Mouse (Mus musculus) hindbrain, postnatal 0 days (tissue): ENCODE measurements around the gene Wfdc5. TPM values are rescaled to one million over a fixed set of nuclear protein-coding genes. Genes with fewer than 3 reads are reported as not detected.

Source experiments
- ATAC-seq: fragments of 200-750 bp; cut with Nextera tagmentation; 2 replicates; pipeline ENCODE4 v1.8.0; 2017; ENCODE audit warnings: mild to moderate bottlenecking, moderate TSS enrichment, moderate library complexity
- DNase-seq: peaks from one replicate; pipeline ENCODE4 v3.0.0-alpha.2; 2015; ENCODE audit warnings: low spot score
- H3K27ac ChIP-seq: fragments of 300-500 bp; sonication (generic); 2 replicates; pipeline ENCODE4 v1.5.1; 2014; ENCODE audit warnings: mild to moderate bottlenecking
- H3K27me3 ChIP-seq: fragments of 300-500 bp; sonication (generic); 2 replicates; pipeline ENCODE4 v1.6.1; 2014; ENCODE audit warnings: low read length, mixed read lengths; ENCODE audit not compliant: insufficient read depth
- H3K36me3 ChIP-seq: fragments of 300-500 bp; sonication (generic); 2 replicates; pipeline ENCODE4 v1.6.1; 2014; ENCODE audit warnings: low read length, mixed read lengths; ENCODE audit not compliant: insufficient read depth
- H3K4me1 ChIP-seq: fragments of 300-500 bp; sonication (generic); 2 replicates; pipeline ENCODE4 v1.6.1; 2014; ENCODE audit warnings: antibody characterized with exemption, low read length, mixed read lengths; ENCODE audit not compliant: insufficient read depth
- H3K4me2 ChIP-seq: fragments of 300-500 bp; sonication (generic); 2 replicates; pipeline ENCODE4 v1.6.1; 2014; ENCODE audit warnings: low read depth, mild to moderate bottlenecking, low read length, moderate library complexity, mixed read lengths
- H3K4me3 ChIP-seq: fragments of 300-500 bp; sonication (generic); 2 replicates; pipeline ENCODE4 v1.5.1; 2014; ENCODE audit warnings: low read length
- H3K9ac ChIP-seq: fragments of 300-500 bp; sonication (generic); replicated peaks from 2 replicates; pipeline ENCODE4 v1.6.1; 2014; ENCODE audit warnings: mild to moderate bottlenecking, low read length, moderate library complexity, mixed read lengths
- H3K9me3 ChIP-seq: fragments of 300-500 bp; sonication (generic); 2 replicates; pipeline ENCODE4 v1.6.1; 2016; ENCODE audit warnings: low read length, mixed read lengths
- CTCF ChIP-seq: IDR thresholded peaks from 2 replicates; pipeline ENCODE4 v1.5.1; 2016; ENCODE audit warnings: antibody characterized with exemption, control low read depth, low read depth
- WGBS: fragments of 180-500 bp; shearing (Covaris S2); extraction: QIAGEN DNeasy Blood & Tissue Kit; methylation state at CpG from one replicate; pipeline ENCODE4 v1.1.7; 2014; 5-methylcytosine and 5-hydroxymethylcytosine counted together
- polyA plus RNA-seq: library from polyadenylated mRNA; unstranded; fragments of >200 nt; fragmentation: Nextera tagmentation; extraction: Ambion mirVana; gene quantifications from 2 replicates; pipeline ENCODE4 v1.2.1, GENCODE M21; 2015
- total RNA-seq: library from RNA; depleted of rRNA; stranded (reverse); fragments of >200 nt; gene quantifications from 2 replicates; pipeline ENCODE4 v1.2.3, GENCODE M21; 2014

Gene Wfdc5
- total and polyA plus RNA-seq, 2 experiments from 2014 or later, result not detected

GRCm38 (mm10) chr2:164164941-164165340, 17.6 kb downstream of the Wfdc5 start:
- H3K9ac ChIP-seq, result no peak overlapping the region
- H3K27me3 ChIP-seq, result peaks cover 33% of the 10 kb centered on the region
- 97% methylated on average over 5 of the region's 5 CpGs for WGBS

GRCm38 (mm10) chr2:164161515-164162055, 21.0 kb downstream of the Wfdc5 start:
- 0 out of 2 replicates have a peak, but pooled peaks cover 8% of the 10 kb centered on the region for H3K27me3 ChIP-seq
- 87% methylated on average over 11 of the region's 11 CpGs for WGBS
- no peak for TF ChIP-seq CTCF

More at GRCm38 (mm10) chr2:164164941-164165340, 17.6 kb downstream of the Wfdc5 start:
- Histone ChIP-seq H3K9me3 (no peaks in the 10 kb centered on the region), H3K4me1 (no peaks in the 10 kb centered on the region; the same call in 1 of the 2 replicates), H3K4me2 (no peak overlapping the region), H3K4me3 (no peak overlapping the region), H3K27ac (no peak overlapping the region), H3K36me3 (no peaks in the 10 kb centered on the region)
- TF ChIP-seq CTCF, result no peak
- DNase-seq, result no peak
- ATAC-seq, result no peak

GRCm38 (mm10) chr2:164158838-164159237, 23.7 kb downstream of the Wfdc5 start:
- Histone ChIP-seq H3K4me3 (no peak overlapping the region), H3K9me3 (no peaks in the 10 kb centered on the region), H3K27me3 (no peaks in the 10 kb centered on the region), H3K27ac (no peak overlapping the region), H3K36me3 (no peaks in the 10 kb centered on the region), H3K9ac (no peak overlapping the region), H3K4me2 (no peak overlapping the region), H3K4me1 (no peaks in the 10 kb centered on the region)
- DNase-seq (no peak), ATAC-seq (no peak)
- WGBS, result 90% methylated on average over 2 of the region's 2 CpGs
- TF ChIP-seq CTCF, result no peak

More at GRCm38 (mm10) chr2:164161515-164162055, 21.0 kb downstream of the Wfdc5 start:
- ATAC-seq (no peak), DNase-seq (no peak)
- Histone ChIP-seq H3K9ac (no peak overlapping the region), H3K4me2 (no peak overlapping the region), H3K27ac (no peak overlapping the region), H3K36me3 (no peaks in the 10 kb centered on the region), H3K4me3 (no peak overlapping the region), H3K4me1 (no peaks in the 10 kb centered on the region; the same call in 1 of the 2 replicates), H3K9me3 (no peaks in the 10 kb centered on the region)

- H3K4me2 ChIP-seq, result no peak overlapping the region
- peaks cover 14% of the 10 kb centered on the region; the same call in 1 of the 2 replicates for H3K36me3 ChIP-seq
- H3K9me3 ChIP-seq, result no peaks in the 10 kb centered on the region
- DNase-seq, result no peak
- TF ChIP-seq CTCF, result no peak
- H3K4me1 ChIP-seq, result no peaks in the 10 kb centered on the region
- no peaks in the 10 kb centered on the region for H3K27me3 ChIP-seq
- no peak overlapping the region for H3K9ac ChIP-seq
- H3K27ac ChIP-seq, result no peak overlapping the region
- ATAC-seq, result no peak
- WGBS, result 83% methylated on average over 7 of the region's 7 CpGs
- H3K4me3 ChIP-seq, result no peak overlapping the region
Observed at GRCm38 (mm10) chr2:164156158-164156557, 26.4 kb downstream of the Wfdc5 start.

- TF ChIP-seq CTCF, result no peak
- WGBS, result 93% methylated on average over 10 of the region's 10 CpGs
- Histone ChIP-seq H3K9me3 (no peaks in the 10 kb centered on the region), H3K4me1 (no peaks in the 10 kb centered on the region), H3K4me3 (no peak overlapping the region), H3K27ac (no peak overlapping the region), H3K4me2 (no peak overlapping the region), H3K36me3 (peaks cover 14% of the 10 kb centered on the region; the same call in 1 of the 2 replicates), H3K9ac (no peak overlapping the region), H3K27me3 (no peaks in the 10 kb centered on the region)
- ATAC-seq (no peak), DNase-seq (no peak)
Observed at GRCm38 (mm10) chr2:164154007-164154406, 28.5 kb downstream of the Wfdc5 start.

- Histone ChIP-seq H3K9ac (no peak overlapping the region), H3K27me3 (no peaks in the 10 kb centered on the region), H3K4me1 (no peaks in the 10 kb centered on the region), H3K9me3 (no peaks in the 10 kb centered on the region), H3K4me3 (no peak overlapping the region), H3K36me3 (peaks cover 14% of the 10 kb centered on the region; the same call in 1 of the 2 replicates), H3K4me2 (no peak overlapping the region), H3K27ac (no peak overlapping the region)
- 95% methylated on average over 11 of the region's 11 CpGs for WGBS
- ATAC-seq, result no peak
- no peak for DNase-seq
- TF ChIP-seq CTCF, result no peak
Observed at GRCm38 (mm10) chr2:164152341-164152740, 30.2 kb downstream of the Wfdc5 start.

GRCm38 (mm10) chr2:164150086-164150760, 32.3 kb downstream of the Wfdc5 start:
- Histone ChIP-seq H3K27me3 (no peaks in the 10 kb centered on the region), H3K4me1 (no peaks in the 10 kb centered on the region), H3K9ac (no peak overlapping the region), H3K4me2 (no peak overlapping the region), H3K4me3 (no peak overlapping the region), H3K27ac (peak overlapping the region; percentile 54; the same call in 1 of the 2 replicates), H3K9me3 (no peaks in the 10 kb centered on the region), H3K36me3 (peaks cover 14% of the 10 kb centered on the region; the same call in 1 of the 2 replicates)
- WGBS, result 40% methylated on average over 14 of the region's 14 CpGs
- DNase-seq (peak; percentile 33), ATAC-seq (peak; percentile 74; the same call in 1 of the 2 replicates)
- TF ChIP-seq CTCF, result peak; percentile 8; the same call in 1 of the 2 replicates
